Mouse (Mus musculus) forebrain, embryonic 16.5 days (tissue): ENCODE measurements around the gene Mmp9. TPM values are rescaled to one million over a fixed set of nuclear protein-coding genes. Genes with fewer than 3 reads are reported as not detected.

Experiments
- ATAC-seq: fragments of 200-750 bp; cut with Nextera tagmentation; 2 replicates; pipeline ENCODE4 v1.8.0; 2017; ENCODE audit warnings: mild to moderate bottlenecking, moderate library complexity
- H3K27ac ChIP-seq: fragments of 300-500 bp; sonication (generic); 2 replicates; pipeline ENCODE4 v1.5.1; 2014; ENCODE audit warnings: low read length, control low read depth
- H3K27me3 ChIP-seq: fragments of 300-500 bp; sonication (generic); replicated peaks from 2 replicates; pipeline ENCODE4 v1.6.1; 2014; ENCODE audit warnings: low read length; ENCODE audit not compliant: control insufficient read depth, insufficient read depth
- H3K36me3 ChIP-seq: fragments of 300-500 bp; sonication (generic); 2 replicates; pipeline ENCODE4 v1.6.1; 2014; ENCODE audit not compliant: control insufficient read depth, insufficient read depth
- H3K4me1 ChIP-seq: fragments of 300-500 bp; sonication (generic); replicated peaks from 2 replicates; pipeline ENCODE4 v1.6.1; 2014; ENCODE audit warnings: low read length; ENCODE audit not compliant: control insufficient read depth, insufficient read depth
- H3K4me2 ChIP-seq: fragments of 300-500 bp; sonication (generic); 2 replicates; pipeline ENCODE4 v1.6.1; 2014; ENCODE audit warnings: mild to moderate bottlenecking, low read length, control low read depth
- H3K4me3 ChIP-seq: fragments of 300-500 bp; sonication (generic); replicated peaks from 2 replicates; pipeline ENCODE4 v1.5.1; 2014; ENCODE audit warnings: mild to moderate bottlenecking, low read length, control low read depth
- H3K9ac ChIP-seq: fragments of 300-500 bp; sonication (generic); replicated peaks from 2 replicates; pipeline ENCODE4 v1.6.1; 2014; ENCODE audit warnings: low read depth, low read length, control low read depth
- H3K9me3 ChIP-seq: fragments of 300-500 bp; sonication (generic); 2 replicates; pipeline ENCODE4 v1.6.1; 2016; ENCODE audit warnings: low read length; ENCODE audit not compliant: control insufficient read depth
- WGBS: fragments of 180-500 bp; shearing (Covaris S2); extraction: QIAGEN DNeasy Blood & Tissue Kit; methylation state at CpG from one replicate; pipeline ENCODE4 v1.1.7; 2014; 5-methylcytosine and 5-hydroxymethylcytosine counted together
- polyA plus RNA-seq: library from polyadenylated mRNA; unstranded; fragments of >200 nt; fragmentation: Nextera tagmentation; extraction: Ambion mirVana; gene quantifications from 2 replicates; pipeline ENCODE4 v1.2.1, GENCODE M21; 2015

Mmp9 gene
- polyA plus RNA-seq, 1 experiment from 2014 or later, result 20.6 TPM

GRCm38 (mm10) chr2:164899723-164900459 is 40.7 kb upstream of the Mmp9 start:
- no peak for ATAC-seq
- 90% methylated on average over 16 of the region's 16 CpGs for WGBS
- Histone ChIP-seq H3K4me2 (no peak overlapping the region), H3K27me3 (no peaks in the 10 kb centered on the region), H3K4me1 (no peaks in the 10 kb centered on the region), H3K4me3 (no peak overlapping the region), H3K9me3 (no peaks in the 10 kb centered on the region), H3K36me3 (peaks cover 59% of the 10 kb centered on the region), H3K9ac (no peak overlapping the region), H3K27ac (no peak overlapping the region)

GRCm38 (mm10) chr2:164901380-164901779 is 39.2 kb upstream of the Mmp9 start:
- H3K4me1 ChIP-seq, result no peaks in the 10 kb centered on the region
- H3K4me3 ChIP-seq, result no peak overlapping the region
- no peaks in the 10 kb centered on the region for H3K27me3 ChIP-seq
- no peak overlapping the region for H3K27ac ChIP-seq
- peaks cover 4% of the 10 kb centered on the region for H3K9me3 ChIP-seq
- peaks cover 55% of the 10 kb centered on the region for H3K36me3 ChIP-seq
- H3K9ac ChIP-seq, result no peak overlapping the region
- no peak overlapping the region for H3K4me2 ChIP-seq
- WGBS, result 91% methylated on average over 13 of the region's 13 CpGs
- no peak for ATAC-seq

GRCm38 (mm10) chr2:164903496-164903895 is 37.1 kb upstream of the Mmp9 start:
- Histone ChIP-seq H3K4me3 (no peak overlapping the region), H3K4me1 (no peaks in the 10 kb centered on the region), H3K27ac (no peak overlapping the region), H3K9ac (no peak overlapping the region), H3K36me3 (peaks cover 62% of the 10 kb centered on the region), H3K4me2 (no peak overlapping the region), H3K9me3 (peaks cover 4% of the 10 kb centered on the region), H3K27me3 (no peaks in the 10 kb centered on the region)
- ATAC-seq, result no peak
- WGBS, result 82% methylated on average over 1 of the region's 1 CpGs

- peaks cover 4% of the 10 kb centered on the region for H3K9me3 ChIP-seq
- no peak for ATAC-seq
- peaks cover 14% of the 10 kb centered on the region for H3K4me1 ChIP-seq
- no peak overlapping the region for H3K27ac ChIP-seq
- no peak overlapping the region for H3K4me3 ChIP-seq
- H3K36me3 ChIP-seq, result peaks cover 45% of the 10 kb centered on the region
- no peak overlapping the region for H3K4me2 ChIP-seq
- H3K9ac ChIP-seq, result no peak overlapping the region
- 97% methylated on average over 4 of the region's 4 CpGs for WGBS
- no peaks in the 10 kb centered on the region for H3K27me3 ChIP-seq
Observed at GRCm38 (mm10) chr2:164906071-164906470, 34.5 kb upstream of the Mmp9 start.

- WGBS, result 95% methylated on average over 12 of the region's 12 CpGs
Observed at GRCm38 (mm10) chr2:164907511-164907910, 33.1 kb upstream of the Mmp9 start.

GRCm38 (mm10) chr2:164908011-164908410 is 32.6 kb upstream of the Mmp9 start:
- peaks cover 35% of the 10 kb centered on the region for H3K36me3 ChIP-seq
- H3K27me3 ChIP-seq, result no peaks in the 10 kb centered on the region
- WGBS, result 100% methylated on average over 5 of the region's 5 CpGs
- peaks cover 4% of the 10 kb centered on the region for H3K9me3 ChIP-seq
- no peak overlapping the region for H3K9ac ChIP-seq
- no peak for ATAC-seq
- no peak overlapping the region for H3K4me2 ChIP-seq
- no peak overlapping the region for H3K27ac ChIP-seq
- no peak overlapping the region for H3K4me3 ChIP-seq
- peaks cover 21% of the 10 kb centered on the region for H3K4me1 ChIP-seq

More at GRCm38 (mm10) chr2:164907511-164907910, 33.1 kb upstream of the Mmp9 start:
- Histone ChIP-seq H3K9ac (no peak overlapping the region), H3K9me3 (peaks cover 4% of the 10 kb centered on the region), H3K27ac (no peak overlapping the region), H3K4me3 (no peak overlapping the region), H3K27me3 (no peaks in the 10 kb centered on the region), H3K4me1 (peaks cover 20% of the 10 kb centered on the region), H3K4me2 (no peak overlapping the region), H3K36me3 (peaks cover 35% of the 10 kb centered on the region)
- no peak for ATAC-seq

- ATAC-seq, result no peak
- peaks cover 34% of the 10 kb centered on the region for H3K36me3 ChIP-seq
- no peak overlapping the region for H3K9ac ChIP-seq
- H3K27me3 ChIP-seq, result no peaks in the 10 kb centered on the region
- H3K9me3 ChIP-seq, result peaks cover 4% of the 10 kb centered on the region
- no peak overlapping the region for H3K4me3 ChIP-seq
- peaks cover 21% of the 10 kb centered on the region for H3K4me1 ChIP-seq
- H3K27ac ChIP-seq, result no peak overlapping the region
- H3K4me2 ChIP-seq, result no peak overlapping the region
- WGBS, result 94% methylated on average over 3 of the region's 3 CpGs
Observed at GRCm38 (mm10) chr2:164909100-164909499, 31.5 kb upstream of the Mmp9 start.

- Histone ChIP-seq H3K4me1 (peaks cover 21% of the 10 kb centered on the region), H3K4me3 (no peak overlapping the region), H3K27me3 (no peaks in the 10 kb centered on the region), H3K27ac (no peak overlapping the region), H3K36me3 (peaks cover 30% of the 10 kb centered on the region), H3K9me3 (peaks cover 4% of the 10 kb centered on the region), H3K4me2 (peak overlapping the region; percentile 96; the same call in 1 of the 2 replicates), H3K9ac (no peak overlapping the region)
- WGBS, result 95% methylated on average over 1 of the region's 1 CpGs
- ATAC-seq, result no peak
Observed at GRCm38 (mm10) chr2:164909542-164909941, 31.0 kb upstream of the Mmp9 start.

- peak overlapping the region; percentile 97 for H3K4me3 ChIP-seq
- peaks cover 21% of the 10 kb centered on the region for H3K4me1 ChIP-seq
- H3K27ac ChIP-seq, result peak overlapping the region; percentile 99
- H3K36me3 ChIP-seq, result peaks cover 30% of the 10 kb centered on the region
- peaks cover 4% of the 10 kb centered on the region for H3K9me3 ChIP-seq
- 6% methylated on average over 37 of the region's 37 CpGs for WGBS
- ATAC-seq, result peak; percentile 9; the same call in 1 of the 2 replicates
- peak overlapping the region; percentile 95 for H3K9ac ChIP-seq
- no peaks in the 10 kb centered on the region for H3K27me3 ChIP-seq
- H3K4me2 ChIP-seq, result peak overlapping the region; percentile 96
Observed at GRCm38 (mm10) chr2:164910360-164911061, 30.1 kb upstream of the Mmp9 start.
